Mouse (Mus musculus) lung, postnatal 25 days (tissue): Measurements from ENCODE around the gene Sh3gl1.

Experiments used
- DNase-seq: peaks from one replicate; pipeline ENCODE4 v3.0.0; 2022; ENCODE audit warnings: low spot score

The Sh3gl1 gene

DNA sequence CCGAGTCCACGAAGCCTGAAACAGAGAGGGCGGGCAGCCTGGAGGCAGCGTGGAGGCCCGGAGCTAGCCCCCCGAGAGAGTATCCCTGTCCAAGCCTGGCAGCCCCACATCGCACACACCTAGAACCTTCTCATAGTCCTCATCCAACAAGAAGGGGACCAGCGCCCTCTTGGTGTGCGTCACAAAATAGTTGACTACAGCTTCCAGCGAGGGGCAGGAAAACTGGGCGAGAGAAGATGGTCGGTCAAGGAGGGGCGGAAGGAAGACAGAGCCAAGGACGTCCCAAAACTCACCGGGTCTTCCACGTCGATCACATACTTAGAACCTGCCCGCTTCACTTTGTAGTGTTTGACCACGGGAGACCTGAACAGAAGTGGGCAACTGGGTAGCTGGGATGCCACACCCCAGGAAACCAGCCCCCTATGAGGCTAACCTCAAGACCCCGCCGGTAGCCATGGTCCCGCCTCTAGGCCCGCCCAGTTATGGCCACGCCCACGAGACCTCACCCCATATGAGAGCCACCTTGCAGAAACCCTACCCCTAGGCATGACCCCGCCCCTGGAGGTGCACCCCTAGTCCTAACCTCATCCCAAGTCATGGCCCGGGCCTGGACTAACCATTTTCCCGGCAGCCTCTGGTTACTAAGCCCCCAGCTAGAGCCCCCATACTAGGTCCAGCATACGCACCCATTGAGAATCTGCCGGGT is 36.5 kb downstream of the Sh3gl1 start:
- DNase-seq, result no peak

DNA sequence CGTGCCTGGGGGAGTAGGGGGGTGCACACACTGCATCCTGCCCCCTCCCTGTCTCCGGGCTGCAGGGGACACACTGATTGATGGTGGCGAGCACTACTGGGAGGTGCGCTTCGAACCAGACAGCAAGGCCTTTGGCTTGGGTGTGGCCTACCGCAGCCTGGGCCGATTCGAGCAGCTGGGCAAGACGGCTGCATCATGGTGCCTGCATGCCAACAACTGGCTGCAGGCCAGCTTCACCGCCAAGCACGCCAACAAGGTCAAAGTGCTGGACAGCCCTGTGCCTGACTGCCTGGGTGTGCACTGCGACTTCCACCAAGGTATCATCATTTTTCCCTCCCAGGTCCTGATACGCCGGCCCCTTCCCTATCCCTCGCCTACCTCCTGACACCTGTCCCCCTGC is 40.4 kb downstream of the Sh3gl1 start:
- no peak for DNase-seq

DNA sequence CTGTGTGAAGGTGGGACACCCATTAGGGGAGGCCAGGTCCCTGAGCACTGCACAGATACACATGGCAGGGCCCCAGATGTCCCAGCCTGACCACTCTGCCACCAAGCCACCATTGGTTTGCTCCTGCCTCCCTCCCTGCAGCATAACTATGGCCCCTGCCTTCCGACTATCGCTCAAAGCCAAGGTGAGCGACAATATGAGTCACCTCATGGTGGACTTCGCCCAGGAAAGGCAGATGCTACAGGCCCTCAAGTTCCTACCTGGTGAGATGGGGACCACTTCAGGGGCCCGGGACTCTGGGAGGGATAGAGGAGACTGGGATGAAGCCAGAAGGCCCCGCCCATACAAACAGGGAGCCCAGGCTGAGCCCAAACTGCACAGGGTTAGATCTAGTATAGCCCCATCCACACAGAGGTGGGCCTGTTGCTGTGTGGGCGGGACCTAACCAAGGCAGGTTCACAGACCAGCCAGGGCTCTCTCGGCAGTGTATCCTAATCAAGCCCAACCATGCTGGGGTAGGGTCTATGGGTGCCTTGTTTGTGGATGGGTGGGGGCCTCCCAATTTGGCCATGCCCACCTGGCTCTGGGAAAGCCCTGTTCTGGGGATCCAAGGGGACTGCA is 46.0 kb downstream of the Sh3gl1 start:
- no peak for DNase-seq

DNA sequence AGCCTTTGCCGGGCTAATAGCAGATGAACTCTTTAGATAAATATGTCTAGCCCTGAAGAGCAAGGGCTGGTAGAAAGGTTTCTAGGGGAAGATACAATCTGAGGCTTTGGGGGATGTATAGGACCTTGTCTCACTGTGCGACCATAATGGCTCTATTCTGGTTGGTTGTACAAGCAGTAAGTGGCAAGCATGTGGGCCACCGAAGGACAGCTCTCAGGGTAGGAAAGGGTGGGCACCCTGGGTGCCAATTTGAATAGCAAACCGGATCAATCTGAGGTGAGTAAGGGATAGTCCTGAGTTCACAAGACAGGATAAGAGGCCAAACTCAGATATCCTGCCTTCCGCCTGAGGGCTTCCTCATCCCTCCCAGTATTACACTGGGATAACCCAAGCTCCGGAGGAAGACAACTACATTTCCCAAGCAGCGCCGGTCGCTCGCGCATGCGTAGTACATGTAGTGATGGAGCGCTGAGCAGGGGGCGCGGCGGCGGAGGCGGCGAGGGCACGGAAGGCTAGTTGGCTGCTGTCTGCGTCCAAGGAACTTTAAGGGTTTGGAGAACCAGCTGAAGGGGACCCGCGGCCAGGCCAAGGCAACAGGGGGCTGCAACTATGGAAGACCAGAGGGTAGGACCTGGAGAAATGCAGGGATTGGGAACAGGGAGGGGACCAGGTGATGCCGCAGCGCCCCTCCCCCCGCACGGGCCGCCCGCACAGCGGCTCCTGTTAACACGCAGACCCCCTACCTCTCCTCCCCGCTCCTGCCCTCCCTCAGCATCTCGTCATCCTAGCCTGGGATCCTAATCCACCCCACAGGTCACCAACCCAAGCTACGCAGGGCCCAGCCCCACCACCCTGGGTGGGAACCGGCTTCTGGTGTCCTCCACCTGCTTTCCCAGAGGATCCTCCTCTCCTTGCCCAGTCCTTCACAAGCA is 50.1 kb downstream of the Sh3gl1 start, which contains the start of gene Fsd1:
Fsd1 (plus strand) TSS at position 480 of the 932 bp plus-strand sequence.
- DNase-seq, result no peak

DNA sequence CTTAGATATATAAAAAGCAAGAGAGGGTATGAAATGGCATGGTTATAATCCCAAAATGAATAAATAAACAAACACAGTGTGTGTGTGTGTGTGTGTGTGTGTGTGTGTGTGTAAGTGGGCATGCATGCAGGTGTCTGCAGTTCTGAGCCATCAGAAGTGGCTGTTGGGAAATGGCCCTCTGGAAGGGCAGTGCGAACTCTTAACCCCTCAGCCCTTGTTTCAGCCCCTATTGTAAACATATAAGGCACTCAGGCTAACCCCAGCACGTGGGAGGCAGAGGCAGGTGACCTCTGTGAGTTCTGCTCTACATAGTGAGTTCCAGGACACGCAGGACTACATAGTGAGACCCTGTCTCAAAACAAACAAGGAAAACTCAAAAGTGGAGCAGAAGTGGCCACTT is 59.1 kb downstream of the Sh3gl1 start:
- no peak for DNase-seq

DNA sequence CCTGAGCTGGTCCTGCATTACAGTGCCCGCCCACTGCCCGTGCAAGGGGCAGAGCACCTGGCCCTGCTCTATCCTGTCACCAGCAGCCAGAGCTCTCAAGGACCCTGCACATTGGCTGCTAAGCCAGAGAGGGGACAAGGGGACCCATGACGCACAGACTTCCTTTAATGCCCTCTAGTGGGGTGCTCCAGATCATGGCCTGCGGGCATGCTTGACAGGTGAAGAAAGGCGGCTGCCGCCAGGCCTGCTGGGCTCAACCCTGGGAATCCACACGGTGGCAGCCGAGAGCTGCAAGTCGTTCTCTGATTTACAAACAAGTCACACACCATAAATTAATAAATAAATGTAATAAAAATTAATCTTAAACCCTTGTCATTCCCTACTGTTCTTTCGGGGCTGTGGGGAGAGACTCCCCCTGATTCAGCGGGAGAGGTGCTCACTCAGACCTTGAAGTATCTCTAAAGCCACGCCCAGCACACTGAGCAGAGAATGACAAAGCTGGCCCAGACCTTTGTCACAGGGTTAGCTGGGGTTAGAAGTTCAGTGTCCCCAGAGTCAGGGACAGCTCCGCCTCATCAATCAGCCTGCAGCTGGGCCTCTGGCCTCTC is 60.1 kb downstream of the Sh3gl1 start:
- DNase-seq, result peak; percentile 78

DNA sequence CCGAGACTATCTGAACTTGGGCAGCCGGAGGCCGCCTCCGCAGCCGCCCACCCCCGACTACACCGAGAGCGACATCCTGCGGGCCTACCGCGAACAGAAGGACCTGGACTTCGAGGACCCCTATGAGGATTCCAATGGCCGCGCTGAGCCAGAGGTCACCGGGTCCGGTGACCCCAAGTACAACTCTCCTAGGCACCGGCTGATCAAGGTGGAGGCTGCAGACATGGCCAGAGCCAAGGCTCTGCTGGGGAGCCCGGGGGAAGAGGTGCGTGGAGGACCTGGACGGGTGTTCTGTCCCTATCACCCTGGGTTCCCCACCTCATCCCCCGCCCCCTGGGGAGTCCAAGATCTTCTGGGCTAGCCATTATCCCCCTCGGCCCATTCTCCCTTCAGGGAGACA is 65.0 kb downstream of the Sh3gl1 start:
- DNase-seq, result no peak

DNA sequence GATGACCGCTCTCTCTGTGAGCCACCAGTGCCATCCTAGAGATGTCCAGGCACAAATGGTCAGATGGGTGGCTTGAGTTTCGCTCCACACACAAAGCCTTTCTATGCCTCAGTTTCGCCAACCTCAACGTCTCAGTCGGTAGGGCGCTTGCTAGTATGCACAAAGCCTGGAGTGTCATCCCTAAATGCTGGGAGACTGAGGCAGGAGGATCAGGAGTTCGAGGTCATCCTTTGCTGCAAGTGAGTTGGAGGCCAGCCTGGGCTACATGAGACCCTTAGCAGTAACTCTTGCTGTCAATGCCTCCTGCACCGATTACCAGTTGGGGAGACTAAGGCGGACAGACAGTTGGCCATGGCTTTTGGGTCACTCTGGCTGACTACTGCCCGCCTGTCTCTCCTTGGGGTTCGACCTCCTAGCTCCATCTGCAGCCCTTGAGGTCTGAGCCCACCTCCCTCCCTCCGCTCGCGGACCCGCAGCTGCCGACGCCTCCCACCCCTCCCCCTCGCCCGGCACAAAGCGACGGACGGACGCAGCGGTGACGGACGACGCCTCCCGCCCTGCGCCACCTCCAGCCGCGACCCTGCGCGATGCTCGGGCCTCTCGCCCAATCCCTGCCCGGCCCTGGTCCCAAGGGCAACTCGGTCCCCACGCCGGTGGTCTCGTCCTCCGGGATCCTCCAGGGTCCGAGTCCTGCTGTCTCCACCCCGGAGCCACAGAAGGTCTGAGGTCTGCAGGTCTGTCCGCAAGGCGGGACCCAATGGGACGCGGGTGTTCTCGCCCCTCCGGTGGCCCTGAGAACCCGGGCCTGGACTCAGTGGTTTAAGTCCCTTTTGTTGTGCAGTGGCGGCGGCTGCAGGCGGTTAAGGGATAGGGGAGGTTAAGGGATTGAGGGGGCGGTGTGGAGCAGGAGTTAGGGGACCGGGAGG is 66.2 kb downstream of the Sh3gl1 start, which contains the start of gene Shd:
Shd (plus strand) TSS at position 502 of the 926 bp plus-strand sequence.
- DNase-seq, result no peak

DNA sequence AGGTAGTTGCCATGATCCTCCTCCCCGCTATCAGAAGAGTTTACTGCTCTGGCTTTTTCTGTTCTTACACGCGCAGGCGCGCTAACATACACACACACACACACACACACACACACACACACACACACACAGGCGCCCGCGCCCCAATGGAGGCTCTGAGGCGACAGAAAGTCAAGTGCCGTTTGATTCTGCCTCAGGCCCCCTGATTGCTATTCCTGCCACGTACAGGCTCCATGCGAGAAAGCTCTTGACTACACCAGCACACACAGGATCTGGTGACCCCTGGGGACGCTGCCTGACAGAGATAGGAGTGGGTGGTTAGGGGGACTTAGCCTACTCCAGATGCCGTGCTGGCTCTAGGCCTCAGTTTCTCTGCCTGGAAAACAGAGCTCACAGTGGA is 66.9 kb downstream of the Sh3gl1 start:
- DNase-seq, result no peak

DNA sequence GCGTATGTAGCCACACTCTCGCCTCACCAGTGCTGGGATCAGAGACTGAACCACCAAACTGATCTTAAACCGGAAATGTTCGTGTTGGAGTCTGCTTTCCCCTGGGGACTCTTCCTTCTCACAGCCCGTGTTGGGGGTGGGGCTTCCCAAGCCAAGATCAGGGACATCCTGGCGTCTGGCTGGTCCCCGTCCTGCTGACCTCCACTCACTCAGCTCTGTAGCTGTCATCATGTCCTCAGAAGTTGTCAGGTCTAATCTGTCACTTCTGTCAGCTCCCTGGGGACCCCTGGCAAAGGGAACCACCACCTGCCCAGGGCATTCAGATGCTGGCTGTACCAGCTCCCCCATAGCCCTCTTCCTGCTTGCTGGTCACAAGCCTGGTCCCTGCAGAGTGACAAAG is 68.2 kb downstream of the Sh3gl1 start:
- no peak for DNase-seq

DNA sequence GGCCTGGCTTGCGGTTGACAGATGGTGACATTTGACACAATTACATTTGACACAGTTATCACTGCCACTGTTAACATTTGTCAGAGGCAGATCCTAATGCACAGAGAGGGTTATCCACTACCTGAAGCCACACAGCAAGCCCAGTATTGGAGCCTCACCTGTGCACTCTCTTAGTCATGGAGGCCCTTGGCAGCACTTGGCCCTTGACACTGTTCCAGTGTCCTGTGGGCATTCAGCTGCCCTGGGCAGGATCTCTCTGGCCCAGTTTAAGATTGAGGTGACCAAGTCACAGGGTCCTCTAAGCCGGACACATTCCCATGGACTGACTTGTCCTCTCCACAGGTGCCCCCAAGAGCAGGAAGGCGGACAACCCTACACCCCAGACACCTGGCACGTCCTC is 69.2 kb downstream of the Sh3gl1 start:
- no peak for DNase-seq
